Mouse (Mus musculus) ES-Bruce4 (cell line): ENCODE results near the gene Dmrt2.

Source experiments
- CTCF ChIP-seq: IDR thresholded peaks from one replicate; pipeline ENCODE4 v1.8.1; 2011; ENCODE audit warnings: low read depth, low read length
- EP300 ChIP-seq: IDR thresholded peaks from 2 replicates; pipeline ENCODE4 v1.6.1; 2011; ENCODE audit warnings: low read depth, low read length; ENCODE audit not compliant: insufficient read depth
- POLR2A ChIP-seq: IDR thresholded peaks from one replicate; pipeline ENCODE4 v1.8.1; 2011; ENCODE audit warnings: low read length; ENCODE audit not compliant: insufficient read depth

- peak; percentile 1 for TF ChIP-seq CTCF
- no peak for TF ChIP-seq POLR2A
- TF ChIP-seq EP300: no peak
Observed at GRCm38 (mm10) chr19:25673224-25674055, 1.2 kb downstream of the Dmrt2 start.
